Mouse (Mus musculus): ENCODE data around the gene Ubtd1. TPM values are rescaled to one million over a fixed set of nuclear protein-coding genes. Genes with fewer than 3 reads are reported as not detected.

Gene Ubtd1
- polyA plus RNA-seq, 1 experiment from 2014 or later = 9.9 TPM

DNA sequence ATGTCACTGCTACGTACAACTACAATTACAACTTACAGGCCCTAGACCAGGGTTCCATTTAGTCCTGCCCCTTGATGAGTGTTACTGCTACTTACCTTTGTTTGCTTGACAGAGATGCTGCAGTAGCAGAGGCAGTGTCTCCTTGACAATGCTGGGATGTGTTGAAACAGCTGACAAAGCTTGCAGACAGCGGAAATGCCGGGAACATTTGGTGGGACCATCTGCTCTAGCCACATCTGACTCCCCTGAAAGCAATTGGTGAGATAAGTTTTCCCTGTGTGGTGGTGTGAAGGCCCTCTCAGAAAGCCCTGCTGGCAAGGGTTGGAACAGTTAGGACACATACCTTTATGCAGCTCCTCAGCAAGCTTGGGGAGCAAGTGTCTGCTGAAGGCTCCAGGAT lies 28.0 kb upstream of the Ubtd1 start:
- H3K27me3 ChIP-seq (replicated peaks; ENCODE audit: control insufficient read depth, insufficient read depth, low read length) = no peaks in the 10 kb centered on the region
- no peak for DNase-seq (ENCODE audit: low spot score)
- no peak for ATAC-seq (replicated peaks; ENCODE audit: low FRiP score, low TSS enrichment, low read depth)
- no peak overlapping the region for H3K27ac ChIP-seq (ENCODE audit: low read depth)
- no peak overlapping the region for H3K9ac ChIP-seq (ENCODE audit: low read length)
- WGBS = 94% methylated on average over 3 of the region's 3 CpGs
- H3K36me3 ChIP-seq (ENCODE audit: control insufficient read depth, insufficient read depth, low read length) = peaks cover 97% of the 10 kb centered on the region
- no peak overlapping the region for H3K4me3 ChIP-seq (ENCODE audit: low read depth, low read length)
- H3K4me1 ChIP-seq (replicated peaks; ENCODE audit: control insufficient read depth, insufficient read depth, low read length) = no peaks in the 10 kb centered on the region
- H3K9me3 ChIP-seq (ENCODE audit: control insufficient read depth, low read length) = no peaks in the 10 kb centered on the region
- no peak overlapping the region for H3K4me2 ChIP-seq (ENCODE audit: low read length)

DNA sequence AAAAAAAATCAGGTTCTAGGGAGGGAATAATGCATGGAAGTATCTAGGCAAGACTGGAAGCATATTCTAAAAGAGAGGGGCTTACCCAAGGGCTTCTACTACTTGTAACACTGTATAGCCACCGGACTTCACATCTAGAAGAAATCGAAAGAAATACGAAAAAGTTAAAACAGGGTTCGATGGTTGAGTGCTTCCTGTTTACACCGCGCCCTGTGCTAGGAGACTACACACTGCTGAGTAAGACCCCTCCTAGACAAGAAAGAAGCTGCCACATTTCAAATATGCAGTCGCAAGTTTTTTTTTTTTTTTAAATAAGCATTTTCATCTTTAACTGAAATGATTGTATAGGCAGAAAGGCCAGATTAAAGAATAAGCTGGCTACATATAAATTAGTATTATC lies 11.9 kb upstream of the Ubtd1 start:
- Histone ChIP-seq H3K9ac (ENCODE audit: low read length) (no peak overlapping the region), H3K4me2 (ENCODE audit: low read length) (no peak overlapping the region), H3K9me3 (ENCODE audit: control insufficient read depth, low read length) (no peaks in the 10 kb centered on the region), H3K4me1 (replicated peaks; ENCODE audit: control insufficient read depth, insufficient read depth, low read length) (no peaks in the 10 kb centered on the region; the same call in 1 of the 2 replicates), H3K27me3 (replicated peaks; ENCODE audit: control insufficient read depth, insufficient read depth, low read length) (no peaks in the 10 kb centered on the region), H3K27ac (ENCODE audit: low read depth) (no peak overlapping the region), H3K36me3 (ENCODE audit: control insufficient read depth, insufficient read depth, low read length) (peaks cover 44% of the 10 kb centered on the region), H3K4me3 (ENCODE audit: low read depth, low read length) (no peak overlapping the region)
- DNase-seq (ENCODE audit: low spot score) (no peak), ATAC-seq (replicated peaks; ENCODE audit: low FRiP score, low TSS enrichment, low read depth) (no peak)
- WGBS = 92% methylated on average over 7 of the region's 7 CpGs

DNA sequence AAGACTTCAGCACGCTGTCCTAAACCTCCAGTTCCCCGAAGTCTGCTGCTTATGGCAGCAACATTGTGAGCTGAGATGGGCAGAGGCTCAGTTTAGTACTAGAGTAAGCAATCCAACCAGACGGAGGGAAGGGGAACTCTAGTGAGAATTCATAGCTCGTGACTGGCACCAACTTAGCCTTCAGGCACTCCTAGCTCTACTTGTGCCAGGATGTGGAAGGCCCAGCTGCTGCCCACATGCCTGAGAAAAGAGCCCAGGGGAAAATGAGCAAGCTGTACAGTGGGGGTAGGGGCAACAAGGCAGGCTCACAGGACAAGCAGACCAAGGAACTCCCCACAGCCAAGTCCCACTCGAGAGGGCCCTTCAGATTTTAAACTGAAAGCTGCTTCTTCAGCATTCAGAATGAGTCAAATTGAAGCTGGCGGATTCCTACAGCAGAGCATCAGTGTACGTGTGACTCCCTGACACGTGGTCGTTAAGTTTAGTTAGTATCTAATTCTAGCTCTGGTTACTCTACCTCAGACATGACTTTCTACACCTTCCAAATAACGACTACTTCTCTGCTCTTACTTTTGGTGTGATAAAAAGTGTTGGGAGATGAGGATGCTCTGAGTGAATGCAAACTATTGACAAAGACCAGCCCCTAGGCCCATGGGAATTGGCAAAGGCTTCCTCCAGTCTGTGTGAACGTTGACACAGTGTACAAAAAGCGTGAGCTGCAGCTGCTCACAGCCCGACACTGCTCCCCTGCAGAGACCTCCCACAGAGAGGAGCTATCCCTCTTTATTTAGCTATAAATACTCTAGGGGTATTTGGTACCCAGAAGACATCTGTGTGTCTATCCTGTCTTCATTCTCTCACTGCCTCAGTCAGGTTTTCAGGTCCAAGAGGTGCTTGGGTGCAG lies 7.4 kb upstream of the Ubtd1 start:
- Histone ChIP-seq H3K9me3 (ENCODE audit: control insufficient read depth, low read length) (no peaks in the 10 kb centered on the region), H3K4me3 (ENCODE audit: low read depth, low read length) (no peak overlapping the region), H3K9ac (ENCODE audit: low read length) (no peak overlapping the region), H3K27me3 (replicated peaks; ENCODE audit: control insufficient read depth, insufficient read depth, low read length) (no peaks in the 10 kb centered on the region), H3K36me3 (ENCODE audit: control insufficient read depth, insufficient read depth, low read length) (peaks cover 9% of the 10 kb centered on the region; the same call in 1 of the 2 replicates), H3K4me2 (ENCODE audit: low read length) (no peak overlapping the region), H3K4me1 (replicated peaks; ENCODE audit: control insufficient read depth, insufficient read depth, low read length) (no peaks in the 10 kb centered on the region; the same call in 1 of the 2 replicates), H3K27ac (ENCODE audit: low read depth) (no peak overlapping the region; the same call in 1 of the 2 replicates)
- 65% methylated on average over 13 of the region's 13 CpGs for WGBS
- ATAC-seq (replicated peaks; ENCODE audit: low FRiP score, low TSS enrichment, low read depth) = no peak
- no peak for DNase-seq (ENCODE audit: low spot score)

DNA sequence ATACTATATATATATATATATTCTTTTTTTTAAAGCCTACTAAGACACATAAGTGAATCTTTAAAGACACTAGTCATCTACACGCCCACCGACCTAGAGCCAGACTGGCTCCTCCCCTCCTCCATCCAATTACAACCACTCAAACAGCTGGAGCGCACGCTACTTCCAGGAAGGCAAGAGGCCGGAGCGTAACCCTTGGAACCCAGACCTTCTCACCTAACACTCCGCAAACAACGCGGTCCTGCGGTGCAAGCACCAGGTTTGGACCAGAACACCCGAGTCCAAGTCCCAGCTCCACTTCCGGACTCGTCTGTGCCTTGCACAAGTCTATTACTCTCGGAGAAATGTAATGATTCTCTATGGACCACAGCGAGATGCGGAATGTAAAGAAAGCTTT lies 1.1 kb upstream of the Ubtd1 start:
- Histone ChIP-seq H3K27me3 (replicated peaks; ENCODE audit: control insufficient read depth, insufficient read depth, low read length) (no peaks in the 10 kb centered on the region), H3K36me3 (ENCODE audit: control insufficient read depth, insufficient read depth, low read length) (0 out of 2 replicates have a peak, but pooled peaks cover 2% of the 10 kb centered on the region), H3K4me3 (ENCODE audit: low read depth, low read length) (peak overlapping the region; percentile 72), H3K27ac (ENCODE audit: low read depth) (peak overlapping the region; percentile 83), H3K4me2 (ENCODE audit: low read length) (peak overlapping the region; percentile 73), H3K9ac (ENCODE audit: low read length) (peak overlapping the region; percentile 59), H3K4me1 (replicated peaks; ENCODE audit: control insufficient read depth, insufficient read depth, low read length) (peaks cover 11% of the 10 kb centered on the region), H3K9me3 (ENCODE audit: control insufficient read depth, low read length) (no peaks in the 10 kb centered on the region)
- DNase-seq (ENCODE audit: low spot score) (no peak), ATAC-seq (replicated peaks; ENCODE audit: low FRiP score, low TSS enrichment, low read depth) (0 out of 2 replicates have a peak, but pooled peaks have one; percentile 11)
- WGBS = under 1% methylated on average over 16 of the region's 16 CpGs

DNA sequence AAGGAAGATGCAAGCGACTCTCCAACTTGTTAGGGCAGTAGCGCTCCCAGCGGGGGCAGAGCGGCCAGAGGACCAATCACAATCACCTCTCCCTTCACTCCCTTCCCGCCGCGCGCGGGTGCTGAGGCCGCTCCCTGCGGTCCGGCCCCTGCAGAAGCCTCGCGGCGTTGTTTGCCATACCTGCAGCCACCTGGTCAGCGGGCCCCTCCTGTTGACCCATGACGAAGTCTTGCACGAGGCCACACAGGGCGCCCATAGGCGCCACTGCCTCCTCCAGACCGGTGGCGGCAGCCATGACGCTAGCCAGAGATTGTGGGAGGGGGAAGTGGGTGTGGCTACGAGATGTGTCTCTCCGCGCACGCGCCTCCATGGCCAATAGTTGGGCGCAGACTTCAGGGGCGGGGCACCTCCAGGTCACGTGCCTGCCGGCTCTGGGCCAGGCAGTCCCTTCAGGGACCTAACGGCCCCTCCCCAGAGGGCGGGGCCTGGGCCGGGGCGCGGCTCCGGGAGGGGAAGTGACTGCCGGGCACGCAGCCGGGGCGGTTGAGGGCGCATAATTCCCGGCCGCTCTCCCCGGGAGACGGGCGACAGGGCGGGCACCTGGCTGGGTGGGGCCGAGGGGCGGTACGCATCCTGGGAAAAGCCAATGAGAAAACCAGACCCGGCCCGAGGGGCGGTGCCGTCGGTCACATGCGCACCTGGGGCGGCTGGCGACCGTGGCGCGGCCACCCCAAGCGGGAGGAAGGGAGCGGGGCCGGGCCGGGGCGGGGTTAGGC lies 556 bp upstream of the Ubtd1 start, which contains the start of gene Mms19:
TSS of gene Mms19 (minus strand) at position 339 of the 776 bp plus-strand sequence.
- WGBS = under 1% methylated on average over 67 of the region's 68 CpGs

DNA sequence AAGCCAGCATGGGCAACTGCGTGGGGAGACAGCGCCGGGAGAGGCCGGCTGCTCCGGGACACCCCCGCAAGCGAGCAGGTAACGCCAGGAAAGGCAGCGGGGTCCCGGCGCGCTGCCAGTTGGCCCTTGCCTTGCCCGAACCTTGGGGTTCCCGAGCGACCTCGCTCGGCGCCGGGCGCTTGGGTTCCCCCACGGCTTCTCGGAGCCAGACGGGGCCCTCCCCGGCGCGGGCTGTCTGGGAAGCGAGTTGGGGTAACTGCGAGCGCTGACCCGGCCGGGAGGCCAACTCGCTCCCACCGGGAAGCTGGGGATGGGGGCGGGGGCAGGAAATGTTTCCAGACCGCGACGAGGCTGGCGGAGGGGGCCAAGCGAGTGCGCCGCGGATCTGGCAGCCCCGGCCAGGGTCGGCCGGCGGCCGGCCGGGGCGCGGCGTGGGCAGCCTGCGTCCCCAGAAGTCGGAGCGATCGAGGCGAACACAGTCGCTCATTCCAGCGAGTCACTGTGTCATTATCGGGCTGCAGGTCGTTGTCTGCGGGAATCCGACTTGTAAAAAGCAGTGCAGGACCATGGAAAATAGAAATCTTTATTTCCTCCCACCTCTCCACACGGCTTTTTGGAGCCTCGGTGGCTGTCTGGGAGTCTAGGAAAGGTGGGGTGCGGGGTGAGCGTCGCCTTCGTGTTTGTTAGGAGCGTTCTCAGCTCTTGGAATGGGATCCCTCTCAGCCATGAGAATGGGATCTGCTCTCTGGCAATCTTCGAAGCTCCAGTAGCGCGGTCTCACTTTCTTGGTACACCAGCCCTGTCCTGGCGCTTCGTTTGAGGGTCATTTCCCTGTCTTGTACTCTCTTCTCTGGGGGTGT lies 598 bp downstream of the Ubtd1 start:
- H3K36me3 ChIP-seq (ENCODE audit: control insufficient read depth, insufficient read depth, low read length) = no peaks in the 10 kb centered on the region
- no peaks in the 10 kb centered on the region for H3K9me3 ChIP-seq (ENCODE audit: control insufficient read depth, low read length)
- peaks cover 11% of the 10 kb centered on the region for H3K4me1 ChIP-seq (replicated peaks; ENCODE audit: control insufficient read depth, insufficient read depth, low read length)
- peak overlapping the region; percentile 80 for H3K27ac ChIP-seq (ENCODE audit: low read depth)
- H3K9ac ChIP-seq (ENCODE audit: low read length) = peak overlapping the region; percentile 79
- ATAC-seq (replicated peaks; ENCODE audit: low FRiP score, low TSS enrichment, low read depth) (no peak), DNase-seq (ENCODE audit: low spot score) (peak; percentile 81)
- peak overlapping the region; percentile 72 for H3K4me3 ChIP-seq (ENCODE audit: low read depth, low read length)
- peak overlapping the region; percentile 85 for H3K4me2 ChIP-seq (ENCODE audit: low read length)
- under 1% methylated on average over 72 of the region's 74 CpGs for WGBS
- no peaks in the 10 kb centered on the region for H3K27me3 ChIP-seq (replicated peaks; ENCODE audit: control insufficient read depth, insufficient read depth, low read length)

More for the DNA sequence above, 556 bp upstream of the Ubtd1 start, which contains the start of gene Mms19:
- Histone ChIP-seq H3K27me3 (replicated peaks; ENCODE audit: control insufficient read depth, insufficient read depth, low read length) (no peaks in the 10 kb centered on the region), H3K36me3 (ENCODE audit: control insufficient read depth, insufficient read depth, low read length) (no peaks in the 10 kb centered on the region), H3K27ac (ENCODE audit: low read depth) (peak within 1 kb of the TSS; percentile 83), H3K4me1 (replicated peaks; ENCODE audit: control insufficient read depth, insufficient read depth, low read length) (peaks cover 11% of the 10 kb centered on the region), H3K4me2 (ENCODE audit: low read length) (peak within 1 kb of the TSS; percentile 85), H3K9ac (ENCODE audit: low read length) (peak within 1 kb of the TSS; percentile 79), H3K4me3 (ENCODE audit: low read depth, low read length) (peak within 1 kb of the TSS; percentile 72), H3K9me3 (ENCODE audit: control insufficient read depth, low read length) (no peaks in the 10 kb centered on the region)
- DNase-seq (ENCODE audit: low spot score) = peak; percentile 98
- ATAC-seq (replicated peaks; ENCODE audit: low FRiP score, low TSS enrichment, low read depth) = peak; percentile 96

DNA sequence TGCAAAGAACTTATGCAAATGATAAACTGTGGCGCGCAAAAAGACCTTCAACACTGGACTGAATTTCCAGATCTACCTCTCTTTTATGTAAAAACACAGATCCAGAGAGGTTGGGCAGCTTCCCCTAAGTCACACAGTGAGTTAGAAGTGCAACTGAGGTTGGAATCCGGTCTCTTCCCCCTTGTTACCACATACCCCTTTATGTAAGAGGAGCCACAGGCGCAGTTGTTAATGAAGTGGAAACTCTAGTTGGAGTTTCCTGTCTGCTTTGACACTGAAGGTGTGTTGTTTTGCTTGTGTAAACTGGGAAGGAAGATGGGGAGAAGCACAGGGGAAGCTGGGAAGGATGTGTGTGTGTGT lies 1.2 kb downstream of the Ubtd1 start:
- Histone ChIP-seq H3K9ac (ENCODE audit: low read length) (peak overlapping the region; percentile 79; the same call in 1 of the 2 replicates), H3K4me1 (replicated peaks; ENCODE audit: control insufficient read depth, insufficient read depth, low read length) (peaks cover 11% of the 10 kb centered on the region), H3K27ac (ENCODE audit: low read depth) (no peak overlapping the region), H3K4me2 (ENCODE audit: low read length) (peak overlapping the region; percentile 85), H3K36me3 (ENCODE audit: control insufficient read depth, insufficient read depth, low read length) (no peaks in the 10 kb centered on the region), H3K27me3 (replicated peaks; ENCODE audit: control insufficient read depth, insufficient read depth, low read length) (no peaks in the 10 kb centered on the region), H3K4me3 (ENCODE audit: low read depth, low read length) (peak overlapping the region; percentile 72), H3K9me3 (ENCODE audit: control insufficient read depth, low read length) (no peaks in the 10 kb centered on the region)
- ATAC-seq (replicated peaks; ENCODE audit: low FRiP score, low TSS enrichment, low read depth) (no peak), DNase-seq (ENCODE audit: low spot score) (no peak)
- WGBS = 9% methylated on average over 4 of the region's 4 CpGs

DNA sequence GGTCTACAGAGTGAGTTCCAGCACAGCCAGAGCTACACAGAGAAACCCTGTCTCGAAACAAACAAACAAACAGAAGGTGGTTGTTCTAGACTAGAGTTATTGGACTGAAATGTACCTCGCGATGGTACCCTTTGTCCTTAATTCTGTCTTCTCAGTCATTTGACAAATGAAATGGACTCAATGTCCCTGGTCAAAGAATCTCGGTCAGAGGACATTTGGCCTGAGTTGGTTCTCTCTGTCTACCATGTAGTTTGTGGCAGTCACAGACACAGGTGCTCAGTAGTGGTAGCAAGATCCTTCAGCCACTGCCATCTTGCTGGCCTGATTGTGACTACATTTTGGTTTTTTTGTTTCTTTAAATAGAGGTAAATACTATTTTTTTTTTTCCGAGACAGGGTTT lies 4.4 kb downstream of the Ubtd1 start:
- no peak overlapping the region for H3K4me2 ChIP-seq (ENCODE audit: low read length)
- H3K27ac ChIP-seq (ENCODE audit: low read depth) = no peak overlapping the region
- no peak overlapping the region for H3K9ac ChIP-seq (ENCODE audit: low read length)
- peaks cover 4% of the 10 kb centered on the region; the same call in 1 of the 2 replicates for H3K4me1 ChIP-seq (replicated peaks; ENCODE audit: control insufficient read depth, insufficient read depth, low read length)
- H3K27me3 ChIP-seq (replicated peaks; ENCODE audit: control insufficient read depth, insufficient read depth, low read length) = no peaks in the 10 kb centered on the region
- H3K4me3 ChIP-seq (ENCODE audit: low read depth, low read length) = no peak overlapping the region
- DNase-seq (ENCODE audit: low spot score) (no peak), ATAC-seq (replicated peaks; ENCODE audit: low FRiP score, low TSS enrichment, low read depth) (no peak)
- 95% methylated on average over 5 of the region's 5 CpGs for WGBS
- H3K9me3 ChIP-seq (ENCODE audit: control insufficient read depth, low read length) = no peaks in the 10 kb centered on the region
- no peaks in the 10 kb centered on the region for H3K36me3 ChIP-seq (ENCODE audit: control insufficient read depth, insufficient read depth, low read length)

All from intestine, embryonic 14.5 days (tissue).